Mouse (Mus musculus): Measurements from ENCODE around the gene Alox12b. TPM values are rescaled to one million over a fixed set of nuclear protein-coding genes. Genes with fewer than 3 reads are reported as not detected.

Gene Alox12b
- not detected for polyA plus RNA-seq (2014; fragmentation: Illumina TruSeq; extraction: RNeasy Lipid Tissue Mini Kit (QIAGEN cat#74804); ENCODE audit: low read depth, low replicate concordance)

GRCm38 (mm10) chr11:69156800-69157199 lies at the start of gene Alox12b:
Gene Alox12b (plus strand): TSS chr11:69156989.

GRCm38 (mm10) chr11:69120221-69121000 lies 36.4 kb upstream of the Alox12b start, which contains the start of gene Hes7:
Gene Hes7 (plus strand): TSS chr11:69120404.

GRCm38 (mm10) chr11:69122336-69122951 lies 34.3 kb upstream of the Alox12b start, which contains the start of gene 9130213A22Rik:
Gene 9130213A22Rik (minus strand): TSS chr11:69122589.

GRCm38 (mm10) chr11:69125852-69125918 lies 31.1 kb upstream of the Alox12b start, which contains the start of gene Aloxe3:
Gene Aloxe3 (plus strand): TSS chr11:69125896.

GRCm38 (mm10) chr11:69197743-69198142 lies 41.0 kb downstream of the Alox12b start, which contains the start of gene Alox8:
Gene Alox8 (minus strand): TSS chr11:69197843.

Other genes starting within 250 kb of the Alox12b start
- gene Odf4, start 229.9 kb upstream of the Alox12b start, polyA plus RNA-seq (2014; fragmentation: Illumina TruSeq; extraction: RNeasy Lipid Tissue Mini Kit (QIAGEN cat#74804); ENCODE audit: low read depth, low replicate concordance): 0.65 TPM
- gene Arhgef15, start 199.5 kb upstream of the Alox12b start, polyA plus RNA-seq (2014; fragmentation: Illumina TruSeq; extraction: RNeasy Lipid Tissue Mini Kit (QIAGEN cat#74804); ENCODE audit: low read depth, low replicate concordance): 3.4 TPM
- gene Slc25a35, start 188.9 kb upstream of the Alox12b start, polyA plus RNA-seq (2014; fragmentation: Illumina TruSeq; extraction: RNeasy Lipid Tissue Mini Kit (QIAGEN cat#74804); ENCODE audit: low read depth, low replicate concordance): 21.4 TPM
- 11.7 TPM for gene Rangrf, start 181.8 kb upstream of the Alox12b start, polyA plus RNA-seq (2014; fragmentation: Illumina TruSeq; extraction: RNeasy Lipid Tissue Mini Kit (QIAGEN cat#74804); ENCODE audit: low read depth, low replicate concordance)
- 7.2 TPM for gene Pfas, start 148.5 kb upstream of the Alox12b start, polyA plus RNA-seq (2014; fragmentation: Illumina TruSeq; extraction: RNeasy Lipid Tissue Mini Kit (QIAGEN cat#74804); ENCODE audit: low read depth, low replicate concordance)
- 3.9 TPM for gene Ctc1, start 141.1 kb upstream of the Alox12b start, polyA plus RNA-seq (2014; fragmentation: Illumina TruSeq; extraction: RNeasy Lipid Tissue Mini Kit (QIAGEN cat#74804); ENCODE audit: low read depth, low replicate concordance)
- 0.24 TPM for gene Aurkb, start 111.3 kb upstream of the Alox12b start, polyA plus RNA-seq (2014; fragmentation: Illumina TruSeq; extraction: RNeasy Lipid Tissue Mini Kit (QIAGEN cat#74804); ENCODE audit: low read depth, low replicate concordance)
- gene Borcs6, start 97.3 kb upstream of the Alox12b start, polyA plus RNA-seq (2014; fragmentation: Illumina TruSeq; extraction: RNeasy Lipid Tissue Mini Kit (QIAGEN cat#74804); ENCODE audit: low read depth, low replicate concordance): 2.9 TPM
- gene Tmem107, start 86.2 kb upstream of the Alox12b start, polyA plus RNA-seq (2014; fragmentation: Illumina TruSeq; extraction: RNeasy Lipid Tissue Mini Kit (QIAGEN cat#74804); ENCODE audit: low read depth, low replicate concordance): 3.8 TPM
- gene Vamp2, start 68.5 kb upstream of the Alox12b start, polyA plus RNA-seq (2014; fragmentation: Illumina TruSeq; extraction: RNeasy Lipid Tissue Mini Kit (QIAGEN cat#74804); ENCODE audit: low read depth, low replicate concordance): 62.6 TPM
- 0.24 TPM for gene Per1, start 61.8 kb upstream of the Alox12b start, polyA plus RNA-seq (2014; fragmentation: Illumina TruSeq; extraction: RNeasy Lipid Tissue Mini Kit (QIAGEN cat#74804); ENCODE audit: low read depth, low replicate concordance)
- not detected for gene Hes7, start 36.6 kb upstream of the Alox12b start, polyA plus RNA-seq (2014; fragmentation: Illumina TruSeq; extraction: RNeasy Lipid Tissue Mini Kit (QIAGEN cat#74804); ENCODE audit: low read depth, low replicate concordance)
- not detected for gene 9130213A22Rik, start 34.4 kb upstream of the Alox12b start, polyA plus RNA-seq (2014; fragmentation: Illumina TruSeq; extraction: RNeasy Lipid Tissue Mini Kit (QIAGEN cat#74804); ENCODE audit: low read depth, low replicate concordance)
- gene Aloxe3, start 31.1 kb upstream of the Alox12b start, polyA plus RNA-seq (2014; fragmentation: Illumina TruSeq; extraction: RNeasy Lipid Tissue Mini Kit (QIAGEN cat#74804); ENCODE audit: low read depth, low replicate concordance): not detected
- not detected for gene Alox8, start 40.9 kb downstream of the Alox12b start, polyA plus RNA-seq (2014; fragmentation: Illumina TruSeq; extraction: RNeasy Lipid Tissue Mini Kit (QIAGEN cat#74804); ENCODE audit: low read depth, low replicate concordance)
- not detected for gene Gucy2e, start 80.0 kb downstream of the Alox12b start, polyA plus RNA-seq (2014; fragmentation: Illumina TruSeq; extraction: RNeasy Lipid Tissue Mini Kit (QIAGEN cat#74804); ENCODE audit: low read depth, low replicate concordance)
- gene Cntrob, start 166.8 kb downstream of the Alox12b start, polyA plus RNA-seq (2014; fragmentation: Illumina TruSeq; extraction: RNeasy Lipid Tissue Mini Kit (QIAGEN cat#74804); ENCODE audit: low read depth, low replicate concordance): 1.6 TPM
- gene Trappc1, start 167.0 kb downstream of the Alox12b start, polyA plus RNA-seq (2014; fragmentation: Illumina TruSeq; extraction: RNeasy Lipid Tissue Mini Kit (QIAGEN cat#74804); ENCODE audit: low read depth, low replicate concordance): 43.8 TPM
- gene Kcnab3, start 169.3 kb downstream of the Alox12b start, polyA plus RNA-seq (2014; fragmentation: Illumina TruSeq; extraction: RNeasy Lipid Tissue Mini Kit (QIAGEN cat#74804); ENCODE audit: low read depth, low replicate concordance): 0.40 TPM
- 4.6 TPM for gene Rnf227, start 183.5 kb downstream of the Alox12b start, polyA plus RNA-seq (2014; fragmentation: Illumina TruSeq; extraction: RNeasy Lipid Tissue Mini Kit (QIAGEN cat#74804); ENCODE audit: low read depth, low replicate concordance)
- 20.4 TPM for gene Chd3, start 212.4 kb downstream of the Alox12b start, polyA plus RNA-seq (2014; fragmentation: Illumina TruSeq; extraction: RNeasy Lipid Tissue Mini Kit (QIAGEN cat#74804); ENCODE audit: low read depth, low replicate concordance)
- 4.1 TPM for gene Naa38, start 238.5 kb downstream of the Alox12b start, polyA plus RNA-seq (2014; fragmentation: Illumina TruSeq; extraction: RNeasy Lipid Tissue Mini Kit (QIAGEN cat#74804); ENCODE audit: low read depth, low replicate concordance)
- gene Cyb5d1, start 238.6 kb downstream of the Alox12b start, polyA plus RNA-seq (2014; fragmentation: Illumina TruSeq; extraction: RNeasy Lipid Tissue Mini Kit (QIAGEN cat#74804); ENCODE audit: low read depth, low replicate concordance): 41.9 TPM
- 0.65 TPM for gene Tmem88, start 241.2 kb downstream of the Alox12b start, polyA plus RNA-seq (2014; fragmentation: Illumina TruSeq; extraction: RNeasy Lipid Tissue Mini Kit (QIAGEN cat#74804); ENCODE audit: low read depth, low replicate concordance)

Measured in kidney, adult 10 weeks (tissue).